ENCODE assay signal across 19 mouse cellular contexts in the genomic region with DNA sequence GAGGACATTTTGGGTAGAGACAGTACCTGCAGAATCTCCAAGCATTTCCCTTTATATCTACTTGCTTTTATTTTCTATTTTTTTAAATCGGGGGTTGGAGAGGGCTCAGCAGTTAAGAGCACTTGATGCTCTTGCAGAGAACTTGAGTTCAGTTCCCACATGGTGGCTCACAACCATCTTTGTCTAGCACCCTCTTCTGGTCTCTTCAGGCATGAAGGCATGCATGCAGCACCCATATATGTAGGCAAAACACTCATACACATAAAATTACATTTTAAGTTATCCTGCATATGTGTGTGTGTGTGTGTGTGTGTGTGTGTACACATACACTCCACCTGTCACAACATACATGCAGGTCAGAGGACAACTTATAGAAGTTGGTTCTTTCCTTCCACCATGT. TPM values are rescaled to one million over a fixed set of nuclear protein-coding genes. Genes with fewer than 3 reads are reported as not detected.
DNase-seq lines count a peak whose midpoint lies in the region; ATAC-seq and TF ChIP-seq lines count a peak whose summit lies in the region.
"Had no signal": no experiment of that assay in that cellular context is flagged by ENCODE, and none has a peak within 500 bp of the region (broad histone marks: within the 10 kb centered on the region; RNA-seq: fewer than 3 reads in every experiment).

No protein-coding gene starts in this region.

- H3K9me3 ChIP-seq in intestine, postnatal 0 days (ENCODE audit: control insufficient read depth), result no peaks in the 10 kb centered on the region
- H3K9me3 ChIP-seq in intestine, embryonic 15.5 days, result no peaks in the 10 kb centered on the region
- no peaks in the 10 kb centered on the region for H3K9me3 ChIP-seq in midbrain, postnatal 0 days (ENCODE audit: low read length)
- no peaks in the 10 kb centered on the region for H3K9me3 ChIP-seq in midbrain, embryonic 11.5 days (ENCODE audit: control insufficient read depth, low read length)
- H3K9me3 ChIP-seq: embryonic facial prominence, embryonic 10.5 days; forebrain, embryonic 13.5 days; heart, embryonic 13.5 days; hindbrain, embryonic 12.5 days had no signal

- WGBS in intestine, postnatal 0 days, result 89% methylated on average over 1 of the region's 1 CpGs
- WGBS in intestine, embryonic 15.5 days, result 94% methylated on average over 1 of the region's 1 CpGs
- 96% methylated on average over 1 of the region's 1 CpGs for WGBS in midbrain, postnatal 0 days
- WGBS in midbrain, embryonic 11.5 days, result 96% methylated on average over 1 of the region's 1 CpGs

- peak; percentile 58 for DNase-seq in CD4-positive, CD25-positive, alpha-beta regulatory T cell, adult 2 months (ENCODE audit: low read depth, low spot score)
- no peak for DNase-seq in midbrain, postnatal 0 days (ENCODE audit: low spot score)
- no peak for DNase-seq in midbrain, embryonic 11.5 days (ENCODE audit: low spot score, missing footprints)
- peak; percentile 44 for DNase-seq in naive thymus-derived CD4-positive, alpha-beta T cell, adult 2 months (ENCODE audit: low read depth)
- no peak for DNase-seq in adrenal gland, adult 8-10 months
- DNase-seq: adrenal gland, adult 2 months; adrenal gland, postnatal 36 days; cerebellum, adult 2 months; cerebellum, postnatal 10 days; forebrain, postnatal 0 days; heart, postnatal 36 days had no signal

- peak; percentile 31; the same call in 1 of the 2 replicates for TF ChIP-seq CTCF in intestine, postnatal 0 days (IDR thresholded peaks at IDR 0.05; ENCODE audit: low read depth)
- peak; percentile 19; the same call in 1 of the 2 replicates for TF ChIP-seq CTCF in midbrain, postnatal 0 days (IDR thresholded peaks at IDR 0.05)

- H3K9ac ChIP-seq in intestine, postnatal 0 days (ENCODE audit: low read depth, low read length), result no peak overlapping the region
- H3K9ac ChIP-seq in intestine, embryonic 15.5 days, result no peak overlapping the region
- no peak overlapping the region for H3K9ac ChIP-seq in midbrain, postnatal 0 days (replicated peaks; ENCODE audit: low read length, poor library complexity, severe bottlenecking)
- H3K9ac ChIP-seq in midbrain, embryonic 11.5 days (ENCODE audit: low read length), result no peak overlapping the region
- H3K9ac ChIP-seq: forebrain, embryonic 13.5 days; forebrain, postnatal 0 days; heart, embryonic 13.5 days; hindbrain, embryonic 12.5 days had no signal

- ATAC-seq in CD4-positive, CD25-positive, alpha-beta regulatory T cell, adult 4 months, result no peak
- ATAC-seq in intestine, postnatal 0 days, result no peak
- no peak for ATAC-seq in intestine, embryonic 15.5 days
- no peak for ATAC-seq in midbrain, postnatal 0 days (ENCODE audit: low FRiP score)
- ATAC-seq in midbrain, embryonic 11.5 days (ENCODE audit: low FRiP score), result no peak
- ATAC-seq: forebrain, embryonic 13.5 days; forebrain, postnatal 0 days; hindbrain, embryonic 16.5 days had no signal

- no peaks in the 10 kb centered on the region for H3K27me3 ChIP-seq in intestine, postnatal 0 days (replicated peaks; ENCODE audit: control insufficient read depth, insufficient read depth, low read length)
- no peaks in the 10 kb centered on the region for H3K27me3 ChIP-seq in intestine, embryonic 15.5 days (replicated peaks)
- no peaks in the 10 kb centered on the region for H3K27me3 ChIP-seq in midbrain, postnatal 0 days (ENCODE audit: insufficient read depth, low read length)
- H3K27me3 ChIP-seq in midbrain, embryonic 11.5 days (ENCODE audit: control insufficient read depth, insufficient read depth, low read length), result no peaks in the 10 kb centered on the region
- H3K27me3 ChIP-seq: forebrain, embryonic 13.5 days; heart, embryonic 13.5 days; hindbrain, embryonic 12.5 days had no signal

- peaks cover 77% of the 10 kb centered on the region for H3K36me3 ChIP-seq in intestine, postnatal 0 days (ENCODE audit: control insufficient read depth, insufficient read depth)
- peaks cover 21% of the 10 kb centered on the region for H3K36me3 ChIP-seq in intestine, embryonic 15.5 days
- H3K36me3 ChIP-seq in midbrain, postnatal 0 days (ENCODE audit: insufficient read depth, low read length), result peaks cover 39% of the 10 kb centered on the region
- H3K36me3 ChIP-seq in midbrain, embryonic 11.5 days (ENCODE audit: control insufficient read depth, insufficient read depth, low read length), result peaks cover 14% of the 10 kb centered on the region

- H3K27ac ChIP-seq in intestine, postnatal 0 days (ENCODE audit: low read depth, low read length), result no peak overlapping the region
- H3K27ac ChIP-seq in intestine, embryonic 15.5 days, result no peak overlapping the region
- no peak overlapping the region for H3K27ac ChIP-seq in midbrain, postnatal 0 days (ENCODE audit: low read depth, low read length)
- H3K27ac ChIP-seq in midbrain, embryonic 11.5 days (ENCODE audit: low read depth, low read length), result no peak overlapping the region
- H3K27ac ChIP-seq: embryonic facial prominence, embryonic 10.5 days; forebrain, embryonic 13.5 days; heart, embryonic 13.5 days; hindbrain, embryonic 12.5 days had no signal

- H3K4me2 ChIP-seq in intestine, postnatal 0 days (replicated peaks; ENCODE audit: low read depth), result no peak overlapping the region
- H3K4me2 ChIP-seq in intestine, embryonic 15.5 days (replicated peaks), result no peak overlapping the region
- H3K4me2 ChIP-seq in midbrain, postnatal 0 days (ENCODE audit: low read depth, low read length, poor library complexity, severe bottlenecking), result no peak overlapping the region
- H3K4me2 ChIP-seq in midbrain, embryonic 11.5 days, result no peak overlapping the region
- H3K4me2 ChIP-seq: forebrain, embryonic 13.5 days; heart, embryonic 13.5 days; hindbrain, embryonic 12.5 days had no signal

- no peak overlapping the region for H3K4me3 ChIP-seq in intestine, postnatal 0 days (ENCODE audit: low read depth, low read length)
- no peak overlapping the region for H3K4me3 ChIP-seq in intestine, embryonic 15.5 days (replicated peaks)
- H3K4me3 ChIP-seq in midbrain, postnatal 0 days (ENCODE audit: low read depth, low read length), result no peak overlapping the region
- H3K4me3 ChIP-seq in midbrain, embryonic 11.5 days (ENCODE audit: low read depth, low read length), result no peak overlapping the region
- H3K4me3 ChIP-seq: embryonic facial prominence, embryonic 10.5 days; forebrain, embryonic 13.5 days; heart, embryonic 13.5 days; hindbrain, embryonic 12.5 days had no signal

- no peaks in the 10 kb centered on the region for H3K4me1 ChIP-seq in intestine, postnatal 0 days (replicated peaks; ENCODE audit: control insufficient read depth, insufficient read depth, low read length)
- H3K4me1 ChIP-seq in intestine, embryonic 15.5 days (replicated peaks), result no peaks in the 10 kb centered on the region
- no peaks in the 10 kb centered on the region for H3K4me1 ChIP-seq in midbrain, postnatal 0 days (ENCODE audit: insufficient read depth, low read length)
- no peaks in the 10 kb centered on the region for H3K4me1 ChIP-seq in midbrain, embryonic 11.5 days (ENCODE audit: control insufficient read depth, insufficient read depth, low read length)
- H3K4me1 ChIP-seq: embryonic facial prominence, embryonic 10.5 days; forebrain, embryonic 13.5 days; heart, embryonic 13.5 days; hindbrain, embryonic 12.5 days had no signal

RNA-seq across cellular contexts. Expression of gene Gosr1, which starts 17.5 kb away (rescaled TPM):
- 10 to 100 TPM; 49.2 to 62.6 TPM for polyA plus RNA-seq in CD4-positive, CD25-positive, alpha-beta regulatory T cell, adult 4 months (2017; shearing (Covaris generic))
- polyA plus RNA-seq in intestine, postnatal 0 days (2015; fragmentation: Nextera tagmentation; extraction: Ambion mirVana), result 28.6 and 30.7 TPM in 2 replicates
- 24.9 and 28.6 TPM in 2 replicates for polyA plus RNA-seq in intestine, embryonic 15.5 days (2015; fragmentation: Nextera tagmentation; extraction: Ambion mirVana)
- 30.3 and 30.5 TPM in 2 replicates for total RNA-seq in midbrain, postnatal 0 days (2014; rRNA removed)
- polyA plus RNA-seq in midbrain, postnatal 0 days (2015; fragmentation: Nextera tagmentation; extraction: Ambion mirVana), result 23.4 and 26.2 TPM in 2 replicates
- polyA plus RNA-seq in midbrain, embryonic 11.5 days (2014; fragmentation: Nextera tagmentation; extraction: Ambion mirVana), result 29.1 and 29.3 TPM in 2 replicates
- 10 to 100 TPM; 57.9 to 78.0 (median 74.5) TPM for total RNA-seq in adrenal gland, adult 8-10 months (2022)

Comparison
In these comparisons a context has a peak if more than half of its experiments do, and no peak if none do; other contexts are left out.
1. DNase-seq: peak in CD4-positive, CD25-positive, alpha-beta regulatory T cell, adult 2 months (single experiment) and naive thymus-derived CD4-positive, alpha-beta T cell, adult 2 months (single experiment); none in midbrain, postnatal 0 days (single experiment), midbrain, embryonic 11.5 days (single experiment) and adrenal gland, adult 8-10 months (single experiment).